Mouse (Mus musculus): ENCODE measurements around the gene Olfr974. TPM values are rescaled to one million over a fixed set of nuclear protein-coding genes. Genes with fewer than 3 reads are reported as not detected.

The Olfr974 gene
- total RNA-seq (2012; rRNA removed) (not detected in 2 replicates), total RNA-seq (2014; rRNA removed) (not detected in 2 replicates), polyA plus RNA-seq (2012; ENCODE audit: insufficient read length, low read depth) (not detected in 2 replicates)

GRCm38 (mm10) chr9:39937201-39937600, at the start of gene Olfr974:
Olfr974 (plus strand) TSS chr9:39937501.
- no peaks in the 10 kb centered on the region for H3K36me3 ChIP-seq (replicated peaks in 1 of 2; ENCODE audit: control insufficient read depth in 1 of 2, insufficient read depth in 1 of 2, low read length in 1 of 2)
- dilution Hi-C loops (cut with MboI; ENCODE audit: extremely low pct_ligation_motif_present, extremely low pct_unique_long_range_greater_than_20kb, low sequenced_read_pairs) (no loop called here), in situ Hi-C loops (cut with MboI; ENCODE audit: low pct_ligation_motif_present, low pct_unique_long_range_greater_than_20kb, low sequenced_read_pairs) (no loop called here)
- H3K4me3 ChIP-seq (replicated peaks in 1 of 3; ENCODE audit: low read depth in 2 of 3, low read length in 2 of 3, poor library complexity in 1 of 3) = no peak within 1 kb of the TSS
- H3K79me2 ChIP-seq (replicated peaks; ENCODE audit: control insufficient read depth, extremely low read depth, insufficient read depth, poor library complexity, severe bottlenecking) = no peaks in the 10 kb centered on the region
- H3K9me3 ChIP-seq (replicated peaks; ENCODE audit: low read length) = no peaks in the 10 kb centered on the region
- H3K27ac ChIP-seq (ENCODE audit: insufficient read depth, low read depth) = no peak within 1 kb of the TSS
- no peak within 1 kb of the TSS for H3K4me2 ChIP-seq (ENCODE audit: insufficient read depth, low read depth, poor library complexity, severe bottlenecking)
- no peak for DNase-seq (ENCODE audit: extremely low read depth)
- H3K4me1 ChIP-seq (ENCODE audit: control insufficient read depth in 1 of 2, insufficient read depth in 2 of 2) = peaks cover 0 to 9% of the 10 kb centered on the region in 2 experiments; a peak in 2 of 4 replicates
- TF ChIP-seq EP300 (IDR thresholded peaks at IDR 0.05; ENCODE audit: low read length) = no peak
- TF ChIP-seq ZKSCAN1 (IDR thresholded peaks at IDR 0.05; ENCODE audit: borderline replicate concordance, low read depth, low read length) = no peak
- TF ChIP-seq TBP (conservative IDR thresholded peaks at IDR 0.05; ENCODE audit: low read depth, low read length) = no peak
- no peaks in the 10 kb centered on the region for H3K27me3 ChIP-seq (replicated peaks)
- no peak within 1 kb of the TSS for H3K9ac ChIP-seq (ENCODE audit: insufficient read depth, low read depth)

GRCm38 (mm10) chr9:39905106-39905505, 32.2 kb upstream of the Olfr974 start:
- no peak overlapping the region for H3K4me3 ChIP-seq (replicated peaks in 1 of 3; ENCODE audit: low read depth in 2 of 3, low read length in 2 of 3, poor library complexity in 1 of 3)
- no peak overlapping the region for H3K4me2 ChIP-seq (ENCODE audit: insufficient read depth, low read depth, poor library complexity, severe bottlenecking)
- no peaks in the 10 kb centered on the region for H3K79me2 ChIP-seq (replicated peaks; ENCODE audit: control insufficient read depth, extremely low read depth, insufficient read depth, poor library complexity, severe bottlenecking)
- H3K4me1 ChIP-seq (ENCODE audit: control insufficient read depth in 1 of 2, insufficient read depth in 2 of 2) = peaks cover 0 to 16% of the 10 kb centered on the region in 2 experiments; a peak in 2 of 4 replicates
- TF ChIP-seq SIN3A (IDR thresholded peaks at IDR 0.05; ENCODE audit: low read length) (no peak), ETS1 (conservative IDR thresholded peaks at IDR 0.05; ENCODE audit: low read depth, low read length) (no peak), CHD1 (IDR thresholded peaks at IDR 0.05; ENCODE audit: low read depth, low read length) (no peak), CHD2 (IDR thresholded peaks at IDR 0.05; ENCODE audit: low read length) (no peak), TBP (conservative IDR thresholded peaks at IDR 0.05; ENCODE audit: low read depth, low read length) (no peak), GABPA (IDR thresholded peaks at IDR 0.05; ENCODE audit: insufficient replicate concordance, low read depth, low read length) (no peak), EP300 (IDR thresholded peaks at IDR 0.05; ENCODE audit: low read length) (no peak), POLR2AphosphoS2 (IDR thresholded peaks at IDR 0.05; ENCODE audit: low read depth, low read length) (no peak), TCF12 (IDR thresholded peaks at IDR 0.05; ENCODE audit: low read depth, low read length) (no peak), JUN (IDR thresholded peaks at IDR 0.05; ENCODE audit: insufficient read depth, low read depth, low read length) (no peak), MAFK (IDR thresholded peaks at IDR 0.05; ENCODE audit: insufficient replicate concordance, low read length) (no peak), MYC (IDR thresholded peaks at IDR 0.05; ENCODE audit: low read depth, low read length) (no peak)
- H3K27me3 ChIP-seq (replicated peaks) = no peaks in the 10 kb centered on the region
- H3K9me3 ChIP-seq (replicated peaks; ENCODE audit: low read length) = no peaks in the 10 kb centered on the region
- no peak overlapping the region for H3K27ac ChIP-seq (ENCODE audit: insufficient read depth, low read depth)
- dilution Hi-C loops (cut with MboI; ENCODE audit: extremely low pct_ligation_motif_present, extremely low pct_unique_long_range_greater_than_20kb, low sequenced_read_pairs) = no loop called here
- in situ Hi-C loops (cut with MboI; ENCODE audit: low pct_ligation_motif_present, low pct_unique_long_range_greater_than_20kb, low sequenced_read_pairs) = no loop called here
- peak; percentile 51 for DNase-seq (ENCODE audit: extremely low read depth)
- H3K36me3 ChIP-seq (replicated peaks in 1 of 2; ENCODE audit: control insufficient read depth in 1 of 2, insufficient read depth in 1 of 2, low read length in 1 of 2) = no peaks in the 10 kb centered on the region
- H3K9ac ChIP-seq (ENCODE audit: insufficient read depth, low read depth) = no peak overlapping the region

- H3K4me1 ChIP-seq (ENCODE audit: control insufficient read depth in 1 of 2, insufficient read depth in 2 of 2) = peaks cover 0 to 16% of the 10 kb centered on the region in 2 experiments; a peak in 2 of 4 replicates
- no peaks in the 10 kb centered on the region for H3K79me2 ChIP-seq (replicated peaks; ENCODE audit: control insufficient read depth, extremely low read depth, insufficient read depth, poor library complexity, severe bottlenecking)
- dilution Hi-C loops (cut with MboI; ENCODE audit: extremely low pct_ligation_motif_present, extremely low pct_unique_long_range_greater_than_20kb, low sequenced_read_pairs) (no loop called here), in situ Hi-C loops (cut with MboI; ENCODE audit: low pct_ligation_motif_present, low pct_unique_long_range_greater_than_20kb, low sequenced_read_pairs) (no loop called here)
- H3K4me2 ChIP-seq (ENCODE audit: insufficient read depth, low read depth, poor library complexity, severe bottlenecking) = no peak within 1 kb of the TSS
- DNase-seq (ENCODE audit: extremely low read depth) = no peak
- H3K9me3 ChIP-seq (replicated peaks; ENCODE audit: low read length) = no peaks in the 10 kb centered on the region
- H3K4me3 ChIP-seq (replicated peaks in 1 of 3; ENCODE audit: low read depth in 2 of 3, low read length in 2 of 3, poor library complexity in 1 of 3) = no peak within 1 kb of the TSS
- H3K27me3 ChIP-seq (replicated peaks) = no peaks in the 10 kb centered on the region
- no peak within 1 kb of the TSS for H3K9ac ChIP-seq (ENCODE audit: insufficient read depth, low read depth)
- H3K27ac ChIP-seq (ENCODE audit: insufficient read depth, low read depth) = no peak within 1 kb of the TSS
- no peaks in the 10 kb centered on the region for H3K36me3 ChIP-seq (replicated peaks in 1 of 2; ENCODE audit: control insufficient read depth in 1 of 2, insufficient read depth in 1 of 2, low read length in 1 of 2)
- TF ChIP-seq RCOR1 (conservative IDR thresholded peaks at IDR 0.05; ENCODE audit: low read depth, low read length) (no peak), ETS1 (conservative IDR thresholded peaks at IDR 0.05; ENCODE audit: low read depth, low read length) (no peak), CHD1 (IDR thresholded peaks at IDR 0.05; ENCODE audit: low read depth, low read length) (no peak), ZC3H11A (IDR thresholded peaks at IDR 0.05; ENCODE audit: low read depth, low read length) (no peak), ZKSCAN1 (IDR thresholded peaks at IDR 0.05; ENCODE audit: borderline replicate concordance, low read depth, low read length) (no peak), MXI1 (IDR thresholded peaks at IDR 0.05; ENCODE audit: low read depth, low read length) (no peak), NRF1 (IDR thresholded peaks at IDR 0.05; ENCODE audit: low read depth, low read length) (no peak), TCF12 (IDR thresholded peaks at IDR 0.05; ENCODE audit: low read depth, low read length) (no peak), KAT2A (IDR thresholded peaks at IDR 0.05; ENCODE audit: insufficient replicate concordance, low read length) (no peak), BHLHE40 (IDR thresholded peaks at IDR 0.05; ENCODE audit: low read depth, low read length) (no peak), CHD2 (IDR thresholded peaks at IDR 0.05; ENCODE audit: low read length) (no peak), ZNF384 (IDR thresholded peaks at IDR 0.05; ENCODE audit: low read depth, low read length) (no peak), MYC (IDR thresholded peaks at IDR 0.05; ENCODE audit: low read depth, low read length) (no peak), UBTF (IDR thresholded peaks at IDR 0.05; ENCODE audit: low read depth, low read length) (no peak), USF2 (conservative IDR thresholded peaks at IDR 0.05; ENCODE audit: low read depth, low read length) (no peak), ELF1 (IDR thresholded peaks at IDR 0.05; ENCODE audit: low read depth, low read length) (no peak), MAX (IDR thresholded peaks at IDR 0.05; ENCODE audit: low read length) (no peak), PAX5 (IDR thresholded peaks at IDR 0.05; ENCODE audit: low read length) (no peak)
Observed at GRCm38 (mm10) chr9:39907036-39907435, 30.3 kb upstream of the Olfr974 start, which contains the start of gene Olfr229. Olfr229 (plus strand) TSS chr9:39907336.
